Comparison of ENCODE assay signal across 14 mouse cellular contexts in genomic region chr5:27076046-27076445, GRCm38 (mm10).
DNase-seq lines count a peak whose midpoint lies in the region; ATAC-seq and TF ChIP-seq lines count a peak whose summit lies in the region.
"Had no signal": no experiment of that assay in that cellular context is flagged by ENCODE, and none has a peak within 500 bp of the region (broad histone marks: within the 10 kb centered on the region; RNA-seq: fewer than 3 reads in every experiment).

No protein-coding gene starts in this region.

- H3K27ac ChIP-seq in heart, adult 2 months: no peak overlapping the region
- H3K27ac ChIP-seq in lung, embryonic 14.5 days (ENCODE audit: low read depth): no peak overlapping the region
- H3K27ac ChIP-seq: limb, embryonic 10.5 days; liver, embryonic 14.5 days; neural tube, embryonic 13.5 days had no signal

- H3K36me3 ChIP-seq in heart, adult 2 months (ENCODE audit: control insufficient read depth, insufficient read depth, low read length): no peaks in the 10 kb centered on the region
- no peaks in the 10 kb centered on the region for H3K36me3 ChIP-seq in lung, embryonic 14.5 days (ENCODE audit: insufficient read depth)
- H3K36me3 ChIP-seq: limb, embryonic 10.5 days; neural tube, embryonic 13.5 days had no signal

- ATAC-seq in lung, embryonic 14.5 days (ENCODE audit: insufficient read depth): no peak
- ATAC-seq in frontal cortex, adult (ENCODE audit: low TSS enrichment): no peak

- H3K9me3 ChIP-seq in lung, embryonic 14.5 days (ENCODE audit: low read depth, low read length): no peaks in the 10 kb centered on the region
- H3K9me3 ChIP-seq: limb, embryonic 10.5 days; neural tube, embryonic 13.5 days had no signal

- H3K4me1 ChIP-seq in heart, adult 2 months (ENCODE audit: control insufficient read depth, insufficient read depth, low read length): no peaks in the 10 kb centered on the region
- no peaks in the 10 kb centered on the region for H3K4me1 ChIP-seq in lung, embryonic 14.5 days (ENCODE audit: insufficient read depth)
- H3K4me1 ChIP-seq: limb, embryonic 10.5 days had no signal

- H3K79me2 ChIP-seq in heart, adult 2 months (replicated peaks; ENCODE audit: control insufficient read depth, insufficient read depth, low read length): no peaks in the 10 kb centered on the region

- no peak overlapping the region for H3K4me3 ChIP-seq in heart, adult 2 months
- no peak overlapping the region for H3K4me3 ChIP-seq in lung, embryonic 14.5 days (ENCODE audit: low read depth, low read length)
- H3K4me3 ChIP-seq: erythroblast, embryonic 14.5 days; limb, embryonic 10.5 days; neural tube, embryonic 13.5 days had no signal

- intact Hi-C loops in heart, adult 2 months (cut with DNase I): loop anchor here (10.0 kb wide), 1 partner anchor 469 kb away; no protein-coding TSS in a partner anchor
- intact Hi-C loops in heart, postnatal 10 days (cut with DNase I): loop anchor here (2.0 kb wide), 1 partner anchor 341 kb away; no protein-coding TSS in a partner anchor

- TF ChIP-seq CTCF in heart, adult 2 months (IDR thresholded peaks at IDR 0.05): peak; percentile 32
- TF ChIP-seq CTCF in lung, embryonic 14.5 days (IDR thresholded peaks at IDR 0.05; ENCODE audit: low read depth): 0 out of 2 replicates have a peak, but pooled peaks have one; percentile 4

- no peak overlapping the region for H3K9ac ChIP-seq in heart, adult 2 months (ENCODE audit: low read depth, low read length)
- H3K9ac ChIP-seq in lung, embryonic 14.5 days: no peak overlapping the region
- H3K9ac ChIP-seq: liver, embryonic 14.5 days; neural tube, embryonic 13.5 days had no signal

- peak; percentile 38 to 41 for DNase-seq in cerebellum, adult 18-20 months
- DNase-seq in cerebellum, adult 11 months: no peak
- no peak for DNase-seq in heart, adult 2 months
- DNase-seq in heart, postnatal 10 days: no peak
- no peak for DNase-seq in lung, embryonic 14.5 days
- DNase-seq in lung, adult 18-20 months: no peak
- DNase-seq in brain, adult 2 months (ENCODE audit: low read depth, low spot score): peak; percentile 70
- DNase-seq: gastrocnemius, postnatal 36 days; lung, postnatal 36 days had no signal

- TF ChIP-seq EP300 in heart, adult 2 months (IDR thresholded peaks at IDR 0.05; ENCODE audit: insufficient read depth, low read depth, low read length): no peak

- WGBS in heart, adult 2 months: 34% methylated on average over 1 of the region's 1 CpGs
- 16% methylated on average over 1 of the region's 1 CpGs for WGBS in lung, embryonic 14.5 days

- H3K27me3 ChIP-seq in heart, adult 2 months (ENCODE audit: control insufficient read depth, insufficient read depth, low read length): no peaks in the 10 kb centered on the region
- H3K27me3 ChIP-seq in lung, embryonic 14.5 days (ENCODE audit: insufficient read depth, low read length): no peaks in the 10 kb centered on the region
- H3K27me3 ChIP-seq: neural tube, embryonic 13.5 days had no signal

- TF ChIP-seq POLR2A in heart, adult 2 months (IDR thresholded peaks at IDR 0.05; ENCODE audit: insufficient read depth, low read depth, low read length): no peak

- H3K4me2 ChIP-seq in lung, embryonic 14.5 days: no peak overlapping the region
- H3K4me2 ChIP-seq: neural tube, embryonic 13.5 days had no signal

Comparison
In these comparisons a context has a peak if more than half of its experiments do, and no peak if none do; other contexts are left out.
1. DNase-seq: peak in cerebellum, adult 18-20 months (2 of 2) and brain, adult 2 months (single experiment); none in cerebellum, adult 11 months (single experiment), heart, adult 2 months (0 of 2), heart, postnatal 10 days (0 of 2), lung, embryonic 14.5 days (single experiment) and lung, adult 18-20 months (0 of 2).